Mouse (Mus musculus) liver, embryonic 13.5 days (tissue): ENCODE data around the gene Tuba3b. TPM values are rescaled to one million over a fixed set of nuclear protein-coding genes. Genes with fewer than 3 reads are reported as not detected.

ENCODE experiments used
- ATAC-seq: fragments of 200-750 bp; cut with Nextera tagmentation; 2 replicates; pipeline ENCODE4 v1.8.0; 2017; ENCODE audit warnings: low read depth, mild to moderate bottlenecking, moderate number of reproducible peaks, moderate library complexity
- DNase-seq: peaks from one replicate; pipeline ENCODE4 v3.0.0; 2022
- H3K27ac ChIP-seq: fragments of 300-500 bp; sonication (generic); 2 replicates; pipeline ENCODE4 v1.5.1; 2015; ENCODE audit warnings: moderate library complexity, mild to moderate bottlenecking, inconsistent platforms
- H3K27me3 ChIP-seq: fragments of 300-500 bp; sonication (generic); 2 replicates; pipeline ENCODE4 v1.6.1; 2015; ENCODE audit warnings: mild to moderate bottlenecking, inconsistent platforms
- H3K36me3 ChIP-seq: fragments of 300-500 bp; sonication (generic); 2 replicates; pipeline ENCODE4 v1.6.1; 2015; ENCODE audit warnings: mild to moderate bottlenecking, inconsistent platforms
- H3K4me1 ChIP-seq: fragments of 300-500 bp; sonication (generic); replicated peaks from 2 replicates; pipeline ENCODE4 v1.6.1; 2015; ENCODE audit warnings: inconsistent platforms
- H3K4me2 ChIP-seq: fragments of 300-500 bp; sonication (generic); 2 replicates; pipeline ENCODE4 v1.6.1; 2015; ENCODE audit warnings: inconsistent platforms, mild to moderate bottlenecking, moderate library complexity
- H3K4me3 ChIP-seq: fragments of 300-500 bp; sonication (generic); replicated peaks from 2 replicates; pipeline ENCODE4 v1.5.1; 2015; ENCODE audit warnings: mild to moderate bottlenecking, inconsistent platforms
- H3K9ac ChIP-seq: fragments of 300-500 bp; sonication (generic); 2 replicates; pipeline ENCODE4 v1.6.1; 2015; ENCODE audit warnings: mild to moderate bottlenecking, inconsistent platforms
- H3K9me3 ChIP-seq: fragments of 300-500 bp; sonication (generic); replicated peaks from 2 replicates; pipeline ENCODE4 v1.6.1; 2016; ENCODE audit warnings: inconsistent platforms
- WGBS: fragments of 180-500 bp; shearing (Covaris S2); methylation state at CpG from one replicate; pipeline ENCODE4 v1.1.7; 2015; ENCODE audit not compliant: insufficient replicate concordance; 5-methylcytosine and 5-hydroxymethylcytosine counted together
- polyA plus RNA-seq: library from polyadenylated mRNA; unstranded; fragments of >200 nt; fragmentation: Nextera tagmentation; extraction: Ambion mirVana; gene quantifications from 2 replicates; pipeline ENCODE4 v1.2.1, GENCODE M21; 2015

Tuba3b gene
- polyA plus RNA-seq, 1 experiment from 2014 or later = not detected

DNA sequence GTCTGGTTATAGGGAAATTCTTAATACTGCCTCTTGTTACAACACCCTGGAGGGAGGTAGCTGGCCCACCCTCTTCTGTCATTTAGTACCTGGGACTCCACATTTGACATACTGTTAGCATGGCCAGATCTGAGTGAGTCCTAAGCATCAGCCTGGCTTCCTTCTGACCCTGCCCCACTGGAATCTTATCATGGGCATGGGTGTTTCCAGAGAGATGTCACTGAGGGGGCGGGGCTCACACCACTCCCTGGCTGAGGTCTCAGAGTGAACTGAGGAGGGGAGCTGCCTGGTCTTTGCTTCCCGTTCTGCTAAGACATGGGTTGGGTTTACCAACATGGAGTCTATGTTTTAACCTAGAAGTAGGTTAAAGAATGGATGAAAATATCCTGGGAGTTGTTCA, 36.4 kb downstream of the Tuba3b start:
- WGBS = 43% methylated on average over 2 of the region's 2 CpGs
- DNase-seq = no peak
- Histone ChIP-seq H3K9me3 (peaks cover 9% of the 10 kb centered on the region; the same call in 1 of the 2 replicates), H3K9ac (no peak overlapping the region), H3K36me3 (no peaks in the 10 kb centered on the region), H3K27ac (no peak overlapping the region), H3K4me1 (no peaks in the 10 kb centered on the region), H3K4me3 (no peak overlapping the region), H3K27me3 (no peaks in the 10 kb centered on the region), H3K4me2 (no peak overlapping the region)
- ATAC-seq = no peak

DNA sequence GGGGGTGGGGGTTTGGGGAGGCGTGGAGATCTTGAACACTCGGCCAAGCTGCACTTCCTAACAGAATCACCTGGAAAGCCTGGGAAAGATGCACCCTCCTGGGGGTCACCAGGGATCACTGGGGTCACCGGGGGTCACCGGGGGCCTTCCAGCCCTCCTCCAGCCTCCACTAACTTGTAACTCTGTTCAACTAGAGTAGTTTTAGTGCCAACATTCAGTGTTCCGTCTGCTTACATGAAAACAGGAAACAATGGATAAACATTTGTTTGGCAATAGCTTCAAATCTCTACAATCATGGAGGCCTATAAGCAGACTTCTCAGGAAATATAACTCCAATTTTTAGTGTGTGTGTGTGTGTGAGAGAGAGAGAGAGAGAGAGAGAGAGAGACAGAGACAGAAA, 37.4 kb downstream of the Tuba3b start:
- H3K9ac ChIP-seq = no peak overlapping the region
- ATAC-seq = no peak
- 65% methylated on average over 5 of the region's 5 CpGs for whole genome bisulfite sequencing
- no peak for DNase-seq
- H3K36me3 ChIP-seq = no peaks in the 10 kb centered on the region
- H3K4me1 ChIP-seq = no peaks in the 10 kb centered on the region
- H3K4me2 ChIP-seq = no peak overlapping the region
- no peak overlapping the region for H3K27ac ChIP-seq
- H3K9me3 ChIP-seq = peaks cover 9% of the 10 kb centered on the region; the same call in 1 of the 2 replicates
- no peak overlapping the region for H3K4me3 ChIP-seq
- no peaks in the 10 kb centered on the region for H3K27me3 ChIP-seq

DNA sequence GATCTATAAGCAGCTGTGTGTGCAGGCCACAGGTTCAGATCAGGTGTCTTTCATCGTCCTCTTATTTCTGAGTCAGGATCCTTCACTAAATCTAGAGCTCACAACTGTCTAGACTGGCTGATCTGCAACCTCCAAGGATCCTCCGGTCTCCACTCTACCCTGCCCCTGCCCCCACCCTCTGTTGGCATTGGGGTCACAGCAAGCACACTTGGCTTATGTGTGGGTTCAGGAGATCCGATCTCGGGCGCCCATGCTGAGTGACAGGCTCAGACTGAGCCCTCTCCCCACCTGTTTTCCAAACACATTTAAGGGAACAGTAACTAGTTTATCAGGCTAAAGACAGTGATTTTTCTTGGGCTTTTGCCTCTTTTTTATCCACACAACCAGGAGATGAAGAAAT, 38.1 kb downstream of the Tuba3b start:
- peaks cover 9% of the 10 kb centered on the region; the same call in 1 of the 2 replicates for H3K9me3 ChIP-seq
- WGBS = 75% methylated on average over 5 of the region's 5 CpGs
- H3K36me3 ChIP-seq = no peaks in the 10 kb centered on the region
- H3K4me1 ChIP-seq = no peaks in the 10 kb centered on the region
- no peak overlapping the region for H3K4me2 ChIP-seq
- no peak overlapping the region for H3K9ac ChIP-seq
- DNase-seq (no peak), ATAC-seq (no peak)
- no peak overlapping the region for H3K4me3 ChIP-seq
- H3K27me3 ChIP-seq = no peaks in the 10 kb centered on the region
- no peak overlapping the region for H3K27ac ChIP-seq

DNA sequence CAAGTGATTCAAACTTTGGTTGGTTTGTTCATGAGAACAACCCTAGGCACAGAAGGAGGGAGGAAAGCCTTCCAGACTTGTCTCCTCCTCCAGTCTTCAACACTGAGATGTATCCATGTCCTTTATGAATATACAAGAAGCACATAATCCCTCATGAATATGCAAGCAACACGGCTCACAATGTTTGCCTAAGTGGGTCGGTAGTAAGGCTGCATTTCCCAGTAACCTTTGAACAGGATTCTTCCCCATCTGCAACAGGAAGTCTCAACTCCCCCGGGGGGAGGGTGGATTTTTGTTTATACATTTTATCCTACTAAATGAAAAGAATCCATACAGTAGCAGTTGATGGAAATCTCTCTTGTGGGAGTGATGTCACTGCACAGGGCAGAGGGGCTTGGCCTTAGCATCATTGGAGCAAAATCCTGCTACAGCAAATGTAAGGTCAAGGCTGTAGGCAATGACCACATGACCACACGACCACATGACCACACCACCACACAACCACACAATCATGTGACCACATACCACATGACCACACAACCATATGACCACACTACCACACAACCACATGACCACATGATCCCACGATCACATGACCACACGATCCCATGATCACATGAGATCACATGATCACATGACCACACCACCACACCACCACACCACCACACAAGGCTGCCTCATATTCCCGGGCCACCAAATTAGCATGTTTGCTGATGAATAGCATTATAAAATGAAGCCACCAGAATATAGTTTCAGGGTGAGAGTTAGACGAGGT, 38.7 kb downstream of the Tuba3b start:
- DNase-seq = no peak
- 59% methylated on average over 8 of the region's 8 CpGs for WGBS
- no peaks in the 10 kb centered on the region for H3K27me3 ChIP-seq
- H3K9me3 ChIP-seq = peaks cover 9% of the 10 kb centered on the region; the same call in 1 of the 2 replicates
- no peaks in the 10 kb centered on the region for H3K36me3 ChIP-seq
- ATAC-seq = no peak
- no peak overlapping the region for H3K9ac ChIP-seq
- H3K27ac ChIP-seq = no peak overlapping the region
- no peaks in the 10 kb centered on the region for H3K4me1 ChIP-seq
- H3K4me2 ChIP-seq = no peak overlapping the region
- no peak overlapping the region for H3K4me3 ChIP-seq

DNA sequence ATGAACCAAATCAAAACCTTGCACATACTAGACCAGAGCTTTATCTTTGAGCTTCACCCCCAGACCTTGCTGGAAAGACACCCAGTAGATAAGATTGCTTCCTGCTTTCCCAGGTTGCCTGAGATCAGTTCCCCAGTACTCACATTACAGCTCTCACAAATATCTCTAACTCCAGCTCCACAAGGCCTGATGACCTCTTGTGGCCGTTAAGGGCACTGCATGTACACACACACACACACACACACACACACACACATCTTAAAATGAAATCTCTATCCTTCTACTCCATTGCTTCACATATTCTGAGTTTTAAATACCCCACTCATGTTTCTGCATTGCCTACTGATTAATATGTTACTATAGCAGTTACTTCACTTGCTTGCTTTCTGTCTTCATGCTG, 40.1 kb downstream of the Tuba3b start:
- DNase-seq (no peak), ATAC-seq (no peak)
- Histone ChIP-seq H3K9me3 (0 out of 2 replicates have a peak, but pooled peaks cover 5% of the 10 kb centered on the region), H3K27ac (no peak overlapping the region), H3K27me3 (no peaks in the 10 kb centered on the region), H3K4me3 (no peak overlapping the region), H3K4me1 (no peaks in the 10 kb centered on the region), H3K9ac (no peak overlapping the region), H3K4me2 (no peak overlapping the region), H3K36me3 (no peaks in the 10 kb centered on the region)
- 67% methylated on average over 1 of the region's 1 CpGs for WGBS

DNA sequence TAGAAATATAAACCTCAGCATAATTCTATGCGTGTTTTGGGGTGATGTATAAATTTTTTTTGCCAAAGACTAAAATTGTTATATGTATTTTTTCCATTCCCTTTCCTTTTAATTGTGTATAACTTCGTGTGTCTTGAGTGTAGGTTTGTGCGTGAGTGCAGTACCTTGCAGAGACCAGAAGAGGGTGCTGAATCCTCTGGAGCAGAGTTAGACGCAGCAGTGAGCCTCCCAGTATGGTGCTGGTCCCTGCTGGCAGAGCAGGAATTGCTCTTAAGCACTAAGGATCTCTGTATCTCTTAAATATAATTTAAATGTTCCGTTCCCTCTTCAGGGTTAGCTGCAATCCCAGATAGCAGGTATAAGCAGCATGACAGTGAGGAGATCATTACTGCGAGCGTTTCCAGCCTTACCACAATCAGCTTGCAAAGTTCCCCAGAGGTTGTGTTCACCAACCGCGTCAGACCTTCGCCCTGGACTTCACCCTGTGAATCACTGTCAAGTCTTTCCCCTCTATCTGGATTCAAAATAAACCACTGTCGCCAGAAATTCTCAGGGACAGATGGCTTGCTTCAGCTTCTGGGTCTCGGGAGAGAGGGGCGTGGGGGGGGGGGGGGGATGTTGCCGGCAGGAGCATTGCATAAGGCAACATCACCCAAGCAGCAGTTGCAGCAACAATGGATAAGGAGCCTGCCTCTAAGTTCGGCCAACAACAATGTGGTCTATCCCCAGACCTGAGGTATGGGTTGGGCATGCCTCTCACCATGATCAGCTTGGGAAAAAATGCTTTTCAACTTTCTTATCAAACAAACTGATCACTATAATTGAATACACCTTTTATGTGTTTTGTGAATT, 41.4 kb downstream of the Tuba3b start:
- Histone ChIP-seq H3K27ac (no peak overlapping the region), H3K4me3 (no peak overlapping the region), H3K4me2 (no peak overlapping the region), H3K9ac (no peak overlapping the region), H3K36me3 (no peaks in the 10 kb centered on the region), H3K27me3 (no peaks in the 10 kb centered on the region), H3K9me3 (0 out of 2 replicates have a peak, but pooled peaks cover 4% of the 10 kb centered on the region), H3K4me1 (no peaks in the 10 kb centered on the region)
- ATAC-seq (no peak), DNase-seq (no peak)
- 64% methylated on average over 15 of the region's 15 CpGs for WGBS

DNA sequence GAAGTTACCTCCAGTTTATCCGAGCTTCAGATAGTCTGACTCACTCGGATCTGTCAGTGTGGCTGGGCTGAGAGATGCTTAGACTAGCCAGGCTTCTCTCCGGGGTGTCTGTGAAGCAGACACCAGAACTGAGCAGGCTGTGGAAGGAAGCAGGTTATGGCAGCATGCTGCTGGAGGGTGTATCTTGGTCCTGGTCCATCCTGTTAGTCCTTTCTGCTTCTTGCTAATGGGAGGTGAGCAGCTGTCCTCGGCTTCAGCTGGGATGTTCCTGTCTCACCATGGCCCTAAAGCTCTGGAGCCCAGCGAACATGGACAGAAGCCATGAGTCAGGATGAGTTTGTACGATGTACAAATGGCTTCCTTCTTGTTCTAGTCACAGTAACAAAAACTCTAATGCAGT, 43.6 kb downstream of the Tuba3b start:
- no peak overlapping the region for H3K4me2 ChIP-seq
- no peaks in the 10 kb centered on the region for H3K27me3 ChIP-seq
- ATAC-seq (no peak), DNase-seq (no peak)
- H3K4me3 ChIP-seq = no peak overlapping the region
- no peaks in the 10 kb centered on the region for H3K4me1 ChIP-seq
- H3K36me3 ChIP-seq = no peaks in the 10 kb centered on the region
- 0 out of 2 replicates have a peak, but pooled peaks cover 4% of the 10 kb centered on the region for H3K9me3 ChIP-seq
- H3K27ac ChIP-seq = no peak overlapping the region
- WGBS = 51% methylated on average over 6 of the region's 6 CpGs
- H3K9ac ChIP-seq = no peak overlapping the region

DNA sequence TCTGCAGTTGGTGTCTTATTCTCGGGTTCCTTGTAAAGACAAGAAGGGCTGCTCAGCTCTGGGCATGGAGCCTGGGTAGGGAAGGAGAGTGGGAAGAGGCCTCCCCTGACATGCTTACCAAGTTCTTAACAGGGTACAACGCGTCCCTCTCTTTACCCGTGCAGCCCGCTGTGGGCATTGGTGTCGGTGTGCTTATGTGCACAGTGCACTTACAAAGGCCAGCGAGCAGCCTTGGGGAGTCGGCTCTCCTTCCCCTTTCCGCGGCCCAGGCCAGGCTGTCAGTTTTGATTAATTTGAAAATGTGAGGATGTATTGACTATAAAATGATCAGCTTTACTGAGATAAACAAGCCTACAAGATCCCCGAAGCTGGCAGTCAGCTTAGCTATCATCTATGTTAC, 45.4 kb downstream of the Tuba3b start:
- Histone ChIP-seq H3K4me3 (no peak overlapping the region), H3K36me3 (no peaks in the 10 kb centered on the region), H3K4me1 (no peaks in the 10 kb centered on the region), H3K27me3 (no peaks in the 10 kb centered on the region), H3K9me3 (no peaks in the 10 kb centered on the region), H3K9ac (no peak overlapping the region), H3K27ac (no peak overlapping the region), H3K4me2 (no peak overlapping the region)
- 60% methylated on average over 11 of the region's 11 CpGs for WGBS
- ATAC-seq (no peak), DNase-seq (no peak)

DNA sequence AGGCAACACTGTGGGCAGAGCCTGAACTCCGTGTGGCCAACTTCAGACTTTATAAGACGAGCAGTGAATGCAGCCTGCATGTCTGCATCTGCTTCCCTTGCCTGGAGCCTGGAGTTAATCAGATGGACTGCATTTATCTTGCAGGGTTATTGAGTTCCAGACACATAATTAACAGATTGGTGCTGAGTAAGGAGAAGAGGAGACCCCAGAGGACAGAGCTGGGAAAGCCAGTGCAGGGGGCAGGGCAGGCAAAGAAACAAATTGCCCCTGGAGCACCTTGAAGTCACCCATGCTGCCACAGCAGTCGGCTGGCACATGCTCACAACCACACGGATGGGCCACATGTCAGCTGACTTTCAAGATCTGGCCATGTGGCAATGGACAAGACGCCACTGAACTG, 48.7 kb downstream of the Tuba3b start:
- H3K4me1 ChIP-seq = no peaks in the 10 kb centered on the region
- no peak for DNase-seq
- no peak overlapping the region for H3K9ac ChIP-seq
- no peak overlapping the region for H3K4me3 ChIP-seq
- H3K27ac ChIP-seq = no peak overlapping the region
- no peaks in the 10 kb centered on the region for H3K27me3 ChIP-seq
- H3K9me3 ChIP-seq = no peaks in the 10 kb centered on the region
- no peak overlapping the region for H3K4me2 ChIP-seq
- no peaks in the 10 kb centered on the region for H3K36me3 ChIP-seq
- ATAC-seq = no peak
- WGBS = 48% methylated on average over 5 of the region's 5 CpGs

DNA sequence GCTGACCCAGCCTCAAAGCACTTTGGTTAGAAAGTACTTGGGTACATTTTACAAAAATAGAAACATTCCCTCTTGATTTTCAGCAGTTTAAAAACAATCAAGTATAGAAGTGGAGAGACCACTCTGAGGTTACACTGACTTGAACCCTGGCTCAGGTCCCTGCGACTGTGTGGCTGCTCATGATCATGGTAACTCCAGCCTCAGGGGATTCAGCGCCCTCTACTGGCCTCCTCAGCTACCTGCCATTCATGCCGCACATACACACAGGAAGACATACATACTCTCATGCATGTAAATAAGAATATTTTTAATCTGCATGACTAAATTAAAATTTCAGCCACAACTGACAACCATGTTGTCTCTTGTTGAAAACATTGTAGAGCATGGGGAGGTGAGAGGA, 50.2 kb downstream of the Tuba3b start:
- Histone ChIP-seq H3K9ac (no peak overlapping the region), H3K4me3 (no peak overlapping the region), H3K27ac (no peak overlapping the region), H3K27me3 (no peaks in the 10 kb centered on the region), H3K4me1 (no peaks in the 10 kb centered on the region), H3K9me3 (no peaks in the 10 kb centered on the region), H3K36me3 (no peaks in the 10 kb centered on the region), H3K4me2 (no peak overlapping the region)
- DNase-seq (no peak), ATAC-seq (no peak)
- WGBS = 81% methylated on average over 3 of the region's 3 CpGs

DNA sequence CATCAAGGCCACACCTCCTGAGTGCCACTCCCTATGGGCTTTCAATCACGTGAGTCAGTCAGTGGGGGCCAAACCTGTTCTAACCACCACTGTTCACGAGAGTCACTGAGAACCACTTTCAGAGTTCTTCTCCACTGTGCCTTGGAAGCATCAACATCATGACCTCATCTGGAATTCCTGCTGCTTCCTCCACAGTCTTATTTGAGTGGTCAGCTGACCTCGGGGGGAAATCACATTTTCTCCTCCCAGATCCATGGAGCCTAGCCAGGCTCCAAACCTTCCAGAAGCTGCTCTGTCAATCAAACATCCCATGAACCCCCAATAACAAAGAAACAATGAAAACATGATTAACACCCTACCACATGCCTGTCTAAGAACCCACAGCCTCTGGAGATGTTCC, 52.1 kb downstream of the Tuba3b start:
- ATAC-seq (no peak), DNase-seq (no peak)
- Histone ChIP-seq H3K4me1 (no peaks in the 10 kb centered on the region), H3K27me3 (no peaks in the 10 kb centered on the region), H3K27ac (no peak overlapping the region), H3K36me3 (no peaks in the 10 kb centered on the region), H3K4me2 (no peak overlapping the region), H3K9ac (no peak overlapping the region), H3K9me3 (no peaks in the 10 kb centered on the region), H3K4me3 (no peak overlapping the region)
- 33% methylated on average over 3 of the region's 3 CpGs for WGBS
